Mouse (Mus musculus): Measurements from ENCODE around the gene Pik3r3. TPM values are rescaled to one million over a fixed set of nuclear protein-coding genes. Genes with fewer than 3 reads are reported as not detected.
A peak's percentile ranks its signal among the peaks of the same experiment; 100 is the strongest.

Pik3r3 gene
- polyA plus RNA-seq, 1 experiment from 2014 or later, result 69.2 TPM

GRCm38 (mm10) chr4:116182079-116182478, 39.3 kb upstream of the Pik3r3 start:
- Histone ChIP-seq H3K9ac (ENCODE audit: low read length) (no peak overlapping the region), H3K27ac (ENCODE audit: low read depth, low read length) (no peak overlapping the region), H3K4me1 (ENCODE audit: control insufficient read depth, insufficient read depth, low read length) (no peaks in the 10 kb centered on the region), H3K36me3 (ENCODE audit: control insufficient read depth, insufficient read depth, low read length) (no peaks in the 10 kb centered on the region), H3K9me3 (ENCODE audit: control insufficient read depth, low read length) (no peaks in the 10 kb centered on the region), H3K4me2 (ENCODE audit: low read depth) (no peak overlapping the region), H3K27me3 (ENCODE audit: control insufficient read depth, insufficient read depth, low read length) (no peaks in the 10 kb centered on the region), H3K4me3 (ENCODE audit: low read depth, low read length) (no peak overlapping the region)
- 48% methylated on average over 3 of the region's 3 CpGs for WGBS
- DNase-seq (ENCODE audit: low spot score) (peak; percentile 6), ATAC-seq (ENCODE audit: insufficient read depth, low FRiP score, low TSS enrichment) (no peak)

- no peak for ATAC-seq (ENCODE audit: insufficient read depth, low FRiP score, low TSS enrichment)
- no peaks in the 10 kb centered on the region for H3K36me3 ChIP-seq (ENCODE audit: control insufficient read depth, insufficient read depth, low read length)
Measured at GRCm38 (mm10) chr4:116182745-116183144, 38.7 kb upstream of the Pik3r3 start.

DNA sequence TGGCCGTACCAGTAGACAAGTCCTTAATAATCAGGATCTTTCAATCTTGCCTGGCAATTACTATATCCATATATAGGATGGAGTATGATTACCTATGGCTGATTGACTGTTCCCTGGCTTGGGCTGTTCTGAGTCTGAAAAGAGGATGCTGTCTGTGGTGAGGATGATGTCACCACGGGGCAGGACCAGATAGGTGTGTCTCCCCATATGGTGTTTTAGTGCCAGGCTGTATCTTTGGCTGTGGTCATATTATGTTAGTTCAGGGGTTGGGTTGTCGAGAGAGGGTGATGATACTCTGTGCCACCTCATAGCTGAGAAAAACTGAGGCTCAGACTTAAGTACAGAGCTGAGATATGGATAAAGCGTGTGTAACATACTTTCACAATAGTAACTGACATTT, 36.3 kb upstream of the Pik3r3 start:
- Histone ChIP-seq H3K9me3 (ENCODE audit: control insufficient read depth, low read length) (no peaks in the 10 kb centered on the region), H3K27ac (ENCODE audit: low read depth, low read length) (no peak overlapping the region), H3K27me3 (ENCODE audit: control insufficient read depth, insufficient read depth, low read length) (no peaks in the 10 kb centered on the region), H3K4me1 (ENCODE audit: control insufficient read depth, insufficient read depth, low read length) (no peaks in the 10 kb centered on the region), H3K4me2 (ENCODE audit: low read depth) (no peak overlapping the region), H3K4me3 (ENCODE audit: low read depth, low read length) (no peak overlapping the region), H3K9ac (ENCODE audit: low read length) (no peak overlapping the region), H3K36me3 (ENCODE audit: control insufficient read depth, insufficient read depth, low read length) (no peaks in the 10 kb centered on the region)
- ATAC-seq (ENCODE audit: insufficient read depth, low FRiP score, low TSS enrichment) (no peak), DNase-seq (ENCODE audit: low spot score) (no peak)
- 90% methylated on average over 4 of the region's 4 CpGs for WGBS

More at GRCm38 (mm10) chr4:116182745-116183144, 38.7 kb upstream of the Pik3r3 start:
- no peak overlapping the region for H3K4me3 ChIP-seq (ENCODE audit: low read depth, low read length)
- 9% methylated on average over 12 of the region's 12 CpGs for WGBS
- no peak overlapping the region for H3K9ac ChIP-seq (ENCODE audit: low read length)
- DNase-seq (ENCODE audit: low spot score), result peak; percentile 33
- no peaks in the 10 kb centered on the region for H3K27me3 ChIP-seq (ENCODE audit: control insufficient read depth, insufficient read depth, low read length)
- H3K4me2 ChIP-seq (ENCODE audit: low read depth), result 0 out of 2 replicates have a peak overlapping the region, but pooled peaks have one; percentile 7
- no peaks in the 10 kb centered on the region for H3K9me3 ChIP-seq (ENCODE audit: control insufficient read depth, low read length)
- no peaks in the 10 kb centered on the region for H3K4me1 ChIP-seq (ENCODE audit: control insufficient read depth, insufficient read depth, low read length)
- no peak overlapping the region for H3K27ac ChIP-seq (ENCODE audit: low read depth, low read length)

- Histone ChIP-seq H3K9ac (ENCODE audit: low read length) (no peak overlapping the region), H3K27ac (ENCODE audit: low read depth, low read length) (no peak overlapping the region), H3K36me3 (ENCODE audit: control insufficient read depth, insufficient read depth, low read length) (no peaks in the 10 kb centered on the region), H3K4me1 (ENCODE audit: control insufficient read depth, insufficient read depth, low read length) (no peaks in the 10 kb centered on the region), H3K4me3 (ENCODE audit: low read depth, low read length) (no peak overlapping the region), H3K27me3 (ENCODE audit: control insufficient read depth, insufficient read depth, low read length) (no peaks in the 10 kb centered on the region), H3K9me3 (ENCODE audit: control insufficient read depth, low read length) (no peaks in the 10 kb centered on the region), H3K4me2 (ENCODE audit: low read depth) (no peak overlapping the region)
- no peak for DNase-seq (ENCODE audit: low spot score)
- ATAC-seq (ENCODE audit: insufficient read depth, low FRiP score, low TSS enrichment), result no peak
- WGBS, result 45% methylated on average over 4 of the region's 4 CpGs
Measured at GRCm38 (mm10) chr4:116192286-116192835, 29.1 kb upstream of the Pik3r3 start.

DNA sequence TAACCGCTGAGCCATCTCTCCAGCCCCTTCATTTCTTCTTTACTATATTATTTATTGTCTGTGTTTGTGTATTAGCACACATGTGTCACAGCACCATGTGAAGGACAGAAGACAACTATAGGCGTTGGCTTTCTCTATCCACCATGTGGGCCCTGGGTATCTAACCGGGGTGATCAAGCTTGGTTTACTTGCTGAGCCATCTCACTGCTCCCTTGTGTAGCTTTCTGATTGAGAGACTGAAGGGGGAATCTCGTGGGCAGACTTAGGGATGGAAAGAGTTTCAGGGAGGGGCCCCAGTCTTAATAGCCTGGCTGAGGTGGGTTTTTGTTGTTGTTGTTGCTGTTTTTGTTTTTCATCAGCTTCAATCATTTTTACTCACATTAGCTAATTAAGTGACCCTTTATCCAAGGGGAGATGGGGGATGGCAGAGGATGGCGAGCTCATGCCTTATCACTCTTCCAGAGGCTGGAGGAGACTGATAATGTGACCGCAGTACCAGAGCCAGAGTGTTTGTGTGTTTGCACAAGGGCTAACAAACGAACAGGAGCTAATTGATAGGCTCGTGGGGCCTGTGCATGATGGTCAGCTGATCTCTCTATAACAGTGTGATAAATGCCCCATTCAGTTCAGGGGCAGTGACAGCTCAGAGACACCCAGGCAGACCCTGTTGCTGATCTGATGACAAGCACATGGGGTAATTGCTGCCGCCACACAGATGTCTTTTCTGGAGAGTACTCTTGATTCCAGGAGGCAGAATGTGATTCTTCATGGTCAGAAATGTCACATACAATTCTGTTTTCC, 27.6 kb upstream of the Pik3r3 start:
- Histone ChIP-seq H3K4me3 (ENCODE audit: low read depth, low read length) (no peak overlapping the region), H3K9ac (ENCODE audit: low read length) (no peak overlapping the region), H3K4me1 (ENCODE audit: control insufficient read depth, insufficient read depth, low read length) (no peaks in the 10 kb centered on the region), H3K4me2 (ENCODE audit: low read depth) (no peak overlapping the region), H3K27me3 (ENCODE audit: control insufficient read depth, insufficient read depth, low read length) (no peaks in the 10 kb centered on the region), H3K9me3 (ENCODE audit: control insufficient read depth, low read length) (no peaks in the 10 kb centered on the region), H3K27ac (ENCODE audit: low read depth, low read length) (no peak overlapping the region), H3K36me3 (ENCODE audit: control insufficient read depth, insufficient read depth, low read length) (no peaks in the 10 kb centered on the region)
- no peak for DNase-seq (ENCODE audit: low spot score)
- 78% methylated on average over 9 of the region's 9 CpGs for WGBS
- no peak for ATAC-seq (ENCODE audit: insufficient read depth, low FRiP score, low TSS enrichment)

- no peaks in the 10 kb centered on the region for H3K27me3 ChIP-seq (ENCODE audit: control insufficient read depth, insufficient read depth, low read length)
- no peak overlapping the region for H3K27ac ChIP-seq (ENCODE audit: low read depth, low read length)
- H3K9me3 ChIP-seq (ENCODE audit: control insufficient read depth, low read length), result no peaks in the 10 kb centered on the region
- WGBS, result 92% methylated on average over 2 of the region's 2 CpGs
- no peak overlapping the region for H3K9ac ChIP-seq (ENCODE audit: low read length)
- no peaks in the 10 kb centered on the region for H3K4me1 ChIP-seq (ENCODE audit: control insufficient read depth, insufficient read depth, low read length)
- no peak overlapping the region for H3K4me2 ChIP-seq (ENCODE audit: low read depth)
- H3K36me3 ChIP-seq (ENCODE audit: control insufficient read depth, insufficient read depth, low read length), result no peaks in the 10 kb centered on the region
- no peak overlapping the region for H3K4me3 ChIP-seq (ENCODE audit: low read depth, low read length)
- DNase-seq (ENCODE audit: low spot score) (no peak), ATAC-seq (ENCODE audit: insufficient read depth, low FRiP score, low TSS enrichment) (no peak)
Measured at GRCm38 (mm10) chr4:116198422-116198821, 23.0 kb upstream of the Pik3r3 start.

DNA sequence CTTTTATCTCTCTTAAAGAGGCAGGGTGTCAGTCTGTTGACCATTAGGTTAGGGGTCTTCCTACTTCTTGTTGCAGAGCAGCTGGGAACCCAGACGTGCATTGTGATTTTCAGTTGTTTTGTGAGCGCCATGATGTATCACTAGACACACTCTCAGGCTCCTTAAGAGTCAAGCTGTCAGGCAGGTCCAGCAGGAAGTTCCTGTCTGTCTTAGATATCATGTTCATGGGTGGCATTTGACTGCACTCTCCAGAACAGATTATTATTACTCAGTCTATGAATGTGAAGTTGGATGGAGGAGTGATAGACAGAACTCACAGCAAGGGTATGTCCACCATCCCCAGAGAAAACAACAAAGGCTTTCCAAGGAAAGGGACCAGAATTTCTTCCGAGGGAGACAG, 17.0 kb upstream of the Pik3r3 start:
- H3K9me3 ChIP-seq (ENCODE audit: control insufficient read depth, low read length), result no peaks in the 10 kb centered on the region
- H3K4me3 ChIP-seq (ENCODE audit: low read depth, low read length), result no peak overlapping the region
- no peak overlapping the region for H3K9ac ChIP-seq (ENCODE audit: low read length)
- no peak for ATAC-seq (ENCODE audit: insufficient read depth, low FRiP score, low TSS enrichment)
- no peaks in the 10 kb centered on the region for H3K4me1 ChIP-seq (ENCODE audit: control insufficient read depth, insufficient read depth, low read length)
- no peaks in the 10 kb centered on the region for H3K36me3 ChIP-seq (ENCODE audit: control insufficient read depth, insufficient read depth, low read length)
- DNase-seq (ENCODE audit: low spot score), result no peak
- WGBS, result 64% methylated on average over 3 of the region's 3 CpGs
- no peak overlapping the region for H3K4me2 ChIP-seq (ENCODE audit: low read depth)
- no peaks in the 10 kb centered on the region for H3K27me3 ChIP-seq (ENCODE audit: control insufficient read depth, insufficient read depth, low read length)
- no peak overlapping the region for H3K27ac ChIP-seq (ENCODE audit: low read depth, low read length)

DNA sequence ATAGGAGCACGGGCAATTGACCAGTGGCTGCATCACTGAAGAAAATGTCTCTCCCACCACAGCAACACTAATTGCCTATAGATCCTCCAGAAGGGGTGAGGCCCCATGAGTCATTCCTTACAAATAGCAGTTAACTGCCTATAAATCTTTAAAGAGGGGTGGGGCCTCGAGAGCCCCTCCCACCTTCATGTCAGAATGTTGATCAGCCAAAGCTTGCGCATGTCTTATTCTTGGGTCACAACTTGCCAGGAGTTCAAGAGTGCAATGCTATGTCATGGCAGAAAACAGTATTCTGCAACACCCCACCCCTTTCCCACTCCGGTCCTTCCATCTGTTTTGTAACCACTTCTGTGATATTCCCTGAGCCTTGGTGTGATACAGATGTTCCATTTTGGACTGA, 14.9 kb upstream of the Pik3r3 start:
- no peaks in the 10 kb centered on the region for H3K9me3 ChIP-seq (ENCODE audit: control insufficient read depth, low read length)
- no peak overlapping the region for H3K9ac ChIP-seq (ENCODE audit: low read length)
- H3K4me2 ChIP-seq (ENCODE audit: low read depth), result no peak overlapping the region
- no peak overlapping the region for H3K4me3 ChIP-seq (ENCODE audit: low read depth, low read length)
- ATAC-seq (ENCODE audit: insufficient read depth, low FRiP score, low TSS enrichment) (no peak), DNase-seq (ENCODE audit: low spot score) (no peak)
- WGBS, result 74% methylated on average over 4 of the region's 4 CpGs
- no peak overlapping the region for H3K27ac ChIP-seq (ENCODE audit: low read depth, low read length)
- H3K27me3 ChIP-seq (ENCODE audit: control insufficient read depth, insufficient read depth, low read length), result no peaks in the 10 kb centered on the region
- H3K36me3 ChIP-seq (ENCODE audit: control insufficient read depth, insufficient read depth, low read length), result no peaks in the 10 kb centered on the region
- H3K4me1 ChIP-seq (ENCODE audit: control insufficient read depth, insufficient read depth, low read length), result no peaks in the 10 kb centered on the region

DNA sequence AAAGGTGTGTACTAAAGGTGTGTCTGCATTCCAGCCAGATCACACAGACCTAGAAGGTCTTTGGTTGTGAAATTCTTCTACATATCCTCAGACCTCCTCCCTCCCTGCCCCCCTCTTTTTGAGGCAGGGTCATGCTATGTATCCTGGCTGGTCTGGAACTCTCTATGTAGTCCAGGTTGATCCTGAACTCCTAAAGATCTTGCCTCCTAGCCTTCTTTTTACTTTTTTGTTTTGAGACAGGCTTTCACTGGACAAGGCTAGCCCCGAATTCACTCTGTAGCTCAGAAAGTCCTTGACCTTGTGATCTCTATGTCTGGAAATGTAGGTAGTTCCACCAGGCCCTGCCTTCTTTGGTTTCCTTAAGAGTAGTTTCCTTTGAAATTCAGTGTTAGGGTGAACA, 12.5 kb upstream of the Pik3r3 start:
- no peak overlapping the region for H3K27ac ChIP-seq (ENCODE audit: low read depth, low read length)
- no peaks in the 10 kb centered on the region for H3K4me1 ChIP-seq (ENCODE audit: control insufficient read depth, insufficient read depth, low read length)
- ATAC-seq (ENCODE audit: insufficient read depth, low FRiP score, low TSS enrichment) (no peak), DNase-seq (ENCODE audit: low spot score) (no peak)
- H3K36me3 ChIP-seq (ENCODE audit: control insufficient read depth, insufficient read depth, low read length), result no peaks in the 10 kb centered on the region
- WGBS, result 83% methylated on average over 1 of the region's 1 CpGs
- no peak overlapping the region for H3K9ac ChIP-seq (ENCODE audit: low read length)
- no peaks in the 10 kb centered on the region for H3K9me3 ChIP-seq (ENCODE audit: control insufficient read depth, low read length)
- H3K4me3 ChIP-seq (ENCODE audit: low read depth, low read length), result no peak overlapping the region
- H3K4me2 ChIP-seq (ENCODE audit: low read depth), result no peak overlapping the region
- no peaks in the 10 kb centered on the region for H3K27me3 ChIP-seq (ENCODE audit: control insufficient read depth, insufficient read depth, low read length)

Data from neural tube, embryonic 11.5 days (tissue).